12 mouse cellular contexts compared by ENCODE assay signal in genomic region chr7:65870928-65871580, GRCm38 (mm10). TPM values are rescaled to one million over a fixed set of nuclear protein-coding genes. Genes with fewer than 3 reads are reported as not detected.
DNase-seq lines count a peak whose midpoint lies in the region; ATAC-seq and TF ChIP-seq lines count a peak whose summit lies in the region.
"Had no signal": no experiment of that assay in that cellular context is flagged by ENCODE, and none has a peak within 500 bp of the region (broad histone marks: within the 10 kb centered on the region; RNA-seq: fewer than 3 reads in every experiment).

No protein-coding gene starts in this region.

- H3K4me2 ChIP-seq in hindbrain, embryonic 12.5 days (replicated peaks) = no peak overlapping the region
- H3K4me2 ChIP-seq in liver, postnatal 0 days (ENCODE audit: low read depth, low read length) = no peak overlapping the region
- H3K4me2 ChIP-seq: embryonic facial prominence, embryonic 15.5 days; stomach, embryonic 15.5 days had no signal

- H3K4me1 ChIP-seq in hindbrain, embryonic 12.5 days = peaks cover 21% of the 10 kb centered on the region
- peaks cover 28% of the 10 kb centered on the region for H3K4me1 ChIP-seq in midbrain, embryonic 10.5 days
- H3K4me1 ChIP-seq in lung, adult 2 months (ENCODE audit: control insufficient read depth, insufficient read depth, low read length) = no peaks in the 10 kb centered on the region
- peaks cover 12% of the 10 kb centered on the region for H3K4me1 ChIP-seq in liver, postnatal 0 days (ENCODE audit: insufficient read depth)
- H3K4me1 ChIP-seq: stomach, embryonic 15.5 days had no signal

- H3K27me3 ChIP-seq in hindbrain, embryonic 12.5 days = peaks cover 4% of the 10 kb centered on the region; the same call in 1 of the 2 replicates
- peaks cover 14% of the 10 kb centered on the region; the same call in 1 of the 2 replicates for H3K27me3 ChIP-seq in midbrain, embryonic 10.5 days (ENCODE audit: low read depth, poor library complexity, severe bottlenecking)
- no peaks in the 10 kb centered on the region for H3K27me3 ChIP-seq in liver, postnatal 0 days (ENCODE audit: insufficient read depth, low read length)
- H3K27me3 ChIP-seq: embryonic facial prominence, embryonic 15.5 days; stomach, embryonic 15.5 days had no signal

- no peaks in the 10 kb centered on the region for H3K9me3 ChIP-seq in hindbrain, embryonic 12.5 days (replicated peaks)
- H3K9me3 ChIP-seq in midbrain, embryonic 10.5 days (replicated peaks) = no peaks in the 10 kb centered on the region
- no peaks in the 10 kb centered on the region for H3K9me3 ChIP-seq in liver, postnatal 0 days (ENCODE audit: low read length)
- H3K9me3 ChIP-seq: embryonic facial prominence, embryonic 15.5 days; G1E; stomach, embryonic 15.5 days had no signal

- no peaks in the 10 kb centered on the region for H3K36me3 ChIP-seq in hindbrain, embryonic 12.5 days
- H3K36me3 ChIP-seq in midbrain, embryonic 10.5 days = no peaks in the 10 kb centered on the region
- H3K36me3 ChIP-seq in liver, postnatal 0 days (replicated peaks; ENCODE audit: insufficient read depth, low read length) = no peaks in the 10 kb centered on the region
- H3K36me3 ChIP-seq: embryonic facial prominence, embryonic 15.5 days; G1E; stomach, embryonic 15.5 days had no signal

- no peak overlapping the region for H3K9ac ChIP-seq in hindbrain, embryonic 12.5 days
- no peak overlapping the region for H3K9ac ChIP-seq in liver, postnatal 0 days (replicated peaks)
- H3K9ac ChIP-seq: embryonic facial prominence, embryonic 15.5 days; stomach, embryonic 15.5 days had no signal

- ATAC-seq in hindbrain, embryonic 12.5 days (ENCODE audit: low FRiP score) = peak; percentile 88
- no peak for ATAC-seq in liver, postnatal 0 days
- ATAC-seq: lung, postnatal 0 days had no signal

- DNase-seq in Muller cell, postnatal 12 days (ENCODE audit: inconsistent ontology term) = peak; percentile 61
- DNase-seq in cerebellum, adult 9-11 months = peak; percentile 69
- DNase-seq in midbrain, embryonic 10.5 days (ENCODE audit: low spot score) = peak; percentile 53
- no peak for DNase-seq in kidney, postnatal 25 days
- DNase-seq in lung, adult 2 months = no peak
- no peak for DNase-seq in urinary bladder, postnatal 36 days (ENCODE audit: low spot score in 2 of 2)
- no peak for DNase-seq in liver, postnatal 0 days

- TF ChIP-seq EP300 in liver, postnatal 0 days (IDR thresholded peaks at IDR 0.05; ENCODE audit: low read depth) = no peak

- 9% methylated on average over 10 of the region's 10 CpGs for WGBS in hindbrain, embryonic 12.5 days
- WGBS in midbrain, embryonic 10.5 days = 19% methylated on average over 10 of the region's 10 CpGs
- WGBS in lung, adult 2 months = 73% methylated on average over 10 of the region's 10 CpGs
- whole genome bisulfite sequencing in liver, postnatal 0 days (ENCODE audit: insufficient replicate concordance) = 64% methylated on average over 10 of the region's 10 CpGs

- H3K27ac ChIP-seq in hindbrain, embryonic 12.5 days = no peak overlapping the region
- H3K27ac ChIP-seq in midbrain, embryonic 10.5 days (replicated peaks) = peak overlapping the region; percentile 65
- no peak overlapping the region for H3K27ac ChIP-seq in liver, postnatal 0 days (ENCODE audit: low read depth)
- H3K27ac ChIP-seq: embryonic facial prominence, embryonic 15.5 days; stomach, embryonic 15.5 days had no signal

- no peak for TF ChIP-seq POLR2A in lung, adult 2 months (IDR thresholded peaks at IDR 0.05; ENCODE audit: borderline replicate concordance, extremely low read depth, low read depth, low read length)

- TF ChIP-seq CTCF in lung, adult 2 months (IDR thresholded peaks at IDR 0.05; ENCODE audit: insufficient read depth, low read length) = no peak
- TF ChIP-seq CTCF in liver, postnatal 0 days (IDR thresholded peaks at IDR 0.05; ENCODE audit: low read depth) = no peak

- no peak overlapping the region for H3K4me3 ChIP-seq in hindbrain, embryonic 12.5 days
- H3K4me3 ChIP-seq in midbrain, embryonic 10.5 days = 0 out of 2 replicates have a peak overlapping the region, but pooled peaks have one; percentile 9
- no peak overlapping the region for H3K4me3 ChIP-seq in lung, adult 2 months (replicated peaks; ENCODE audit: extremely low read depth, low read depth, low read length)
- no peak overlapping the region for H3K4me3 ChIP-seq in liver, postnatal 0 days (ENCODE audit: low read depth, low read length)
- H3K4me3 ChIP-seq: embryonic facial prominence, embryonic 15.5 days; stomach, embryonic 15.5 days had no signal

RNA-seq across cellular contexts. Expression of gene Pcsk6, which starts 9.5 kb away (rescaled TPM):
- 1.4 TPM in 2 replicates for polyA plus RNA-seq in hindbrain, embryonic 12.5 days (2016; fragmentation: Nextera tagmentation; extraction: Ambion mirVana)
- 0.70 and 0.74 TPM in 2 replicates for polyA plus RNA-seq in midbrain, embryonic 10.5 days (2016; fragmentation: Nextera tagmentation; extraction: Ambion mirVana)
- 6.9 and 11.3 TPM in 2 replicates for polyA plus RNA-seq in lung, adult 2 months (2012; rRNA removed)
- 3.6 and 4.7 TPM in 2 replicates for polyA plus RNA-seq in liver, postnatal 0 days (2015; fragmentation: Nextera tagmentation; extraction: Ambion mirVana)
- polyA plus RNA-seq: G1E had no signal

Comparison
In these comparisons a context has a peak if more than half of its experiments do, and no peak if none do; other contexts are left out.
1. DNase-seq: peak in Muller cell, postnatal 12 days (single experiment), cerebellum, adult 9-11 months (single experiment) and midbrain, embryonic 10.5 days (single experiment); none in kidney, postnatal 25 days (0 of 2), lung, adult 2 months (single experiment), urinary bladder, postnatal 36 days (0 of 2) and liver, postnatal 0 days (single experiment).